Comparison of ENCODE assay signal across 35 mouse cellular contexts in the genomic region with DNA sequence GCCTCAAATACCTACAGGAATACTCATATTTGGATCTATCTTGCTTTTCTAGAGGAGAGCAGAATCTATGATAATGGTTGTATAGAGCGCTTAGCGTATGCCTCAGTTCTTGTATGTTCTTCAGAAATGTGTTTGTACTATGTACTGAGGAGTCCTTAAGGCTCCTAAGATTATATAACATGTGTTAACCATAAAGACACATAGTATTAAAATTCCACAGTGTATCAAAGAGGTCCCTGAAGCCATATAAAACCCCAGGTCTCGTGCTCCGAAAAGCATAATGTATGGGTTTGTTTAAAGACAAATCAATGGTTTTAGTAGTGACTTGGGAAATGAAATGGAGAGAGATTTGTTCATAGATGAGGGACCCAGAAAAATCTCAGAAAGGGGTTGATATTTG.
"Had no signal": no experiment of that assay in that cellular context is flagged by ENCODE, and none has a peak within 500 bp of the region (broad histone marks: within the 10 kb centered on the region; RNA-seq: fewer than 3 reads in every experiment).

No protein-coding gene starts in this region.

- ATAC-seq: hindbrain, embryonic 16.5 days; hindbrain, postnatal 0 days; inflammation-experienced regulatory T-cells, adult 6 months; intestine, embryonic 15.5 days; intestine, embryonic 16.5 days; intestine, postnatal 0 days had no signal

- H3K4me1 ChIP-seq: hindbrain, embryonic 10.5 days; hindbrain, embryonic 12.5 days; hindbrain, embryonic 13.5 days; hindbrain, embryonic 15.5 days; intestine, embryonic 15.5 days; kidney, embryonic 15.5 days had no signal

- H3K36me3 ChIP-seq: heart, embryonic 10.5 days; heart, embryonic 12.5 days; heart, embryonic 13.5 days; heart, embryonic 15.5 days; hindbrain, embryonic 10.5 days; hindbrain, embryonic 12.5 days; hindbrain, embryonic 13.5 days; hindbrain, embryonic 15.5 days; intestine, embryonic 15.5 days; kidney, embryonic 15.5 days had no signal

- DNase-seq: heart, postnatal 10 days; heart, postnatal 14 days; heart, postnatal 36 days; heart, postnatal 4 days; kidney, adult 11 months; kidney, adult 18-20 months; kidney, adult 2 months; kidney, adult 8-10 months; kidney, adult 9 months; kidney, postnatal 10 days; kidney, postnatal 14 days; kidney, postnatal 25 days; kidney, postnatal 36 days; kidney, postnatal 4 days; layer of hippocampus, adult 9-11 months; layer of hippocampus, postnatal 36 days had no signal

- H3K4me2 ChIP-seq: heart, embryonic 11.5 days; heart, embryonic 12.5 days; heart, embryonic 13.5 days; heart, embryonic 15.5 days; hindbrain, embryonic 12.5 days; hindbrain, embryonic 13.5 days; hindbrain, embryonic 14.5 days; hindbrain, embryonic 15.5 days; intestine, embryonic 15.5 days; kidney, embryonic 15.5 days had no signal

- H3K27me3 ChIP-seq: heart, embryonic 12.5 days; heart, embryonic 13.5 days; heart, embryonic 15.5 days; hindbrain, embryonic 12.5 days; hindbrain, embryonic 13.5 days; hindbrain, embryonic 15.5 days; intestine, embryonic 15.5 days; kidney, embryonic 15.5 days had no signal

- H3K9ac ChIP-seq: heart, embryonic 12.5 days; heart, embryonic 13.5 days; heart, embryonic 15.5 days; hindbrain, embryonic 12.5 days; hindbrain, embryonic 13.5 days; hindbrain, embryonic 14.5 days; hindbrain, embryonic 15.5 days; intestine, embryonic 15.5 days; kidney, embryonic 15.5 days had no signal

- H3K4me3 ChIP-seq: heart, embryonic 10.5 days; heart, embryonic 12.5 days; heart, embryonic 13.5 days; heart, embryonic 15.5 days; hindbrain, embryonic 10.5 days; hindbrain, embryonic 12.5 days; hindbrain, embryonic 13.5 days; hindbrain, embryonic 15.5 days; intestine, embryonic 15.5 days; kidney, embryonic 15.5 days; layer of hippocampus, adult 2 months had no signal

- H3K27ac ChIP-seq: heart, embryonic 10.5 days; heart, embryonic 13.5 days; heart, embryonic 15.5 days; hindbrain, embryonic 10.5 days; hindbrain, embryonic 12.5 days; hindbrain, embryonic 13.5 days; hindbrain, embryonic 14.5 days; hindbrain, embryonic 15.5 days; hindbrain, postnatal 0 days; intestine, embryonic 15.5 days; kidney, embryonic 15.5 days; kidney, postnatal 0 days; layer of hippocampus, adult 2 months had no signal

- H3K9me3 ChIP-seq: heart, embryonic 10.5 days; heart, embryonic 12.5 days; heart, embryonic 13.5 days; heart, embryonic 15.5 days; hindbrain, embryonic 10.5 days; hindbrain, embryonic 12.5 days; hindbrain, embryonic 13.5 days; hindbrain, embryonic 15.5 days; intestine, embryonic 15.5 days; kidney, embryonic 15.5 days had no signal
